Mouse (Mus musculus): ENCODE measurements around the gene Cysltr2. TPM values are rescaled to one million over a fixed set of nuclear protein-coding genes. Genes with fewer than 3 reads are reported as not detected.

The Cysltr2 gene
- polyA plus RNA-seq (2015; fragmentation: Nextera tagmentation; extraction: Ambion mirVana), result 0.21 and 0.54 TPM in 2 replicates

- Histone ChIP-seq H3K27me3 (ENCODE audit: insufficient read depth, low read length) (no peaks in the 10 kb centered on the region), H3K9ac (ENCODE audit: low read depth, low read length) (no peak within 1 kb of the TSS), H3K27ac (no peak within 1 kb of the TSS), H3K4me2 (ENCODE audit: low read length) (no peak within 1 kb of the TSS), H3K9me3 (replicated peaks; ENCODE audit: low read length) (no peaks in the 10 kb centered on the region), H3K4me3 (replicated peaks; ENCODE audit: low read depth, low read length) (no peak within 1 kb of the TSS), H3K4me1 (replicated peaks; ENCODE audit: insufficient read depth, low read length) (no peaks in the 10 kb centered on the region), H3K36me3 (ENCODE audit: insufficient read depth, low read length) (no peaks in the 10 kb centered on the region)
- ATAC-seq (replicated peaks; ENCODE audit: low FRiP score, low read depth), result no peak
- no peak for DNase-seq (ENCODE audit: low spot score)
- WGBS, result 60% methylated on average over 6 of the region's 6 CpGs
- TF ChIP-seq CTCF (IDR thresholded peaks at IDR 0.05; ENCODE audit: low read depth), result no peak
Observed at GRCm38 (mm10) chr14:73048937-73049336, at the start of gene Cysltr2. Gene Cysltr2, minus strand, starts transcription at chr14:73049114.

- 43% methylated on average over 13 of the region's 13 CpGs for WGBS
- ATAC-seq (replicated peaks; ENCODE audit: low FRiP score, low read depth), result no peak
Observed at GRCm38 (mm10) chr14:73094802-73095550, 46.1 kb upstream of the Cysltr2 start.

GRCm38 (mm10) chr14:73092871-73093270, 44.0 kb upstream of the Cysltr2 start:
- no peak for TF ChIP-seq CTCF (IDR thresholded peaks at IDR 0.05; ENCODE audit: low read depth)
- WGBS, result 89% methylated on average over 3 of the region's 3 CpGs
- no peak overlapping the region for H3K27ac ChIP-seq
- DNase-seq (ENCODE audit: low spot score) (no peak), ATAC-seq (replicated peaks; ENCODE audit: low FRiP score, low read depth) (no peak)
- H3K4me3 ChIP-seq (replicated peaks; ENCODE audit: low read depth, low read length), result no peak overlapping the region
- no peaks in the 10 kb centered on the region for H3K27me3 ChIP-seq (ENCODE audit: insufficient read depth, low read length)
- H3K9ac ChIP-seq (ENCODE audit: low read depth, low read length), result no peak overlapping the region
- H3K4me2 ChIP-seq (ENCODE audit: low read length), result no peak overlapping the region
- H3K9me3 ChIP-seq (replicated peaks; ENCODE audit: low read length), result no peaks in the 10 kb centered on the region
- no peaks in the 10 kb centered on the region for H3K4me1 ChIP-seq (replicated peaks; ENCODE audit: insufficient read depth, low read length)
- no peaks in the 10 kb centered on the region for H3K36me3 ChIP-seq (ENCODE audit: insufficient read depth, low read length)

More at GRCm38 (mm10) chr14:73094802-73095550, 46.1 kb upstream of the Cysltr2 start:
- TF ChIP-seq CTCF (IDR thresholded peaks at IDR 0.05; ENCODE audit: low read depth), result peak; percentile 24; the same call in 1 of the 2 replicates
- Histone ChIP-seq H3K4me2 (ENCODE audit: low read length) (no peak overlapping the region), H3K27me3 (ENCODE audit: insufficient read depth, low read length) (no peaks in the 10 kb centered on the region), H3K27ac (peak overlapping the region; percentile 25; the same call in 1 of the 2 replicates), H3K36me3 (ENCODE audit: insufficient read depth, low read length) (no peaks in the 10 kb centered on the region), H3K4me1 (replicated peaks; ENCODE audit: insufficient read depth, low read length) (no peaks in the 10 kb centered on the region), H3K9ac (ENCODE audit: low read depth, low read length) (no peak overlapping the region), H3K4me3 (replicated peaks; ENCODE audit: low read depth, low read length) (no peak overlapping the region), H3K9me3 (replicated peaks; ENCODE audit: low read length) (no peaks in the 10 kb centered on the region)
- DNase-seq (ENCODE audit: low spot score), result peak; percentile 68

- Histone ChIP-seq H3K9ac (ENCODE audit: low read depth, low read length) (no peak overlapping the region), H3K4me3 (replicated peaks; ENCODE audit: low read depth, low read length) (no peak overlapping the region), H3K27me3 (ENCODE audit: insufficient read depth, low read length) (no peaks in the 10 kb centered on the region), H3K4me1 (replicated peaks; ENCODE audit: insufficient read depth, low read length) (no peaks in the 10 kb centered on the region), H3K4me2 (ENCODE audit: low read length) (no peak overlapping the region), H3K9me3 (replicated peaks; ENCODE audit: low read length) (no peaks in the 10 kb centered on the region), H3K36me3 (ENCODE audit: insufficient read depth, low read length) (no peaks in the 10 kb centered on the region), H3K27ac (no peak overlapping the region)
- WGBS, result 100% methylated on average over 1 of the region's 1 CpGs
- no peak for TF ChIP-seq CTCF (IDR thresholded peaks at IDR 0.05; ENCODE audit: low read depth)
- DNase-seq (ENCODE audit: low spot score) (no peak), ATAC-seq (replicated peaks; ENCODE audit: low FRiP score, low read depth) (no peak)
Observed at GRCm38 (mm10) chr14:73088224-73088623, 39.3 kb upstream of the Cysltr2 start.

- H3K9ac ChIP-seq (ENCODE audit: low read depth, low read length), result no peak overlapping the region
- TF ChIP-seq CTCF (IDR thresholded peaks at IDR 0.05; ENCODE audit: low read depth), result no peak
- H3K9me3 ChIP-seq (replicated peaks; ENCODE audit: low read length), result no peaks in the 10 kb centered on the region
- H3K4me3 ChIP-seq (replicated peaks; ENCODE audit: low read depth, low read length), result no peak overlapping the region
- H3K4me2 ChIP-seq (ENCODE audit: low read length), result no peak overlapping the region
- ATAC-seq (replicated peaks; ENCODE audit: low FRiP score, low read depth), result no peak
- no peaks in the 10 kb centered on the region for H3K4me1 ChIP-seq (replicated peaks; ENCODE audit: insufficient read depth, low read length)
- no peaks in the 10 kb centered on the region for H3K27me3 ChIP-seq (ENCODE audit: insufficient read depth, low read length)
- 85% methylated on average over 5 of the region's 5 CpGs for WGBS
- H3K27ac ChIP-seq, result no peak overlapping the region
- no peaks in the 10 kb centered on the region for H3K36me3 ChIP-seq (ENCODE audit: insufficient read depth, low read length)
- DNase-seq (ENCODE audit: low spot score), result no peak
Observed at GRCm38 (mm10) chr14:73087746-73088145, 38.8 kb upstream of the Cysltr2 start.

GRCm38 (mm10) chr14:73087247-73087646, 38.3 kb upstream of the Cysltr2 start:
- no peak overlapping the region for H3K4me2 ChIP-seq (ENCODE audit: low read length)
- no peaks in the 10 kb centered on the region for H3K27me3 ChIP-seq (ENCODE audit: insufficient read depth, low read length)
- ATAC-seq (replicated peaks; ENCODE audit: low FRiP score, low read depth) (no peak), DNase-seq (ENCODE audit: low spot score) (no peak)
- H3K4me1 ChIP-seq (replicated peaks; ENCODE audit: insufficient read depth, low read length), result no peaks in the 10 kb centered on the region
- no peak for TF ChIP-seq CTCF (IDR thresholded peaks at IDR 0.05; ENCODE audit: low read depth)
- H3K4me3 ChIP-seq (replicated peaks; ENCODE audit: low read depth, low read length), result no peak overlapping the region
- no peak overlapping the region for H3K9ac ChIP-seq (ENCODE audit: low read depth, low read length)
- H3K36me3 ChIP-seq (ENCODE audit: insufficient read depth, low read length), result no peaks in the 10 kb centered on the region
- 88% methylated on average over 5 of the region's 5 CpGs for WGBS
- no peaks in the 10 kb centered on the region for H3K9me3 ChIP-seq (replicated peaks; ENCODE audit: low read length)
- H3K27ac ChIP-seq, result no peak overlapping the region
